Mouse (Mus musculus) C2C12 (cell line): ENCODE data around the gene Agr2.

Experiments
- CEBPB ChIP-seq: IDR thresholded peaks from one replicate; pipeline ENCODE4 v1.6.1; 2011; ENCODE audit warnings: low read depth, mild to moderate bottlenecking, control low read depth, moderate library complexity
- CTCF ChIP-seq: IDR thresholded peaks from one replicate; pipeline ENCODE4 v1.5.1; 2011; ENCODE audit not compliant: control insufficient read depth, insufficient read depth, insufficient read length
- MAX ChIP-seq: IDR thresholded peaks from one replicate; pipeline ENCODE4 v1.6.1; 2011; ENCODE audit warnings: mild to moderate bottlenecking, control low read depth
- MYOD1 ChIP-seq: IDR thresholded peaks from one replicate; pipeline ENCODE4 v1.6.1; 2011; ENCODE audit warnings: low read depth; ENCODE audit not compliant: control insufficient read depth, insufficient read length
- MYOG ChIP-seq: IDR thresholded peaks from one replicate; pipeline ENCODE4 v1.6.1; 2011; ENCODE audit not compliant: control insufficient read depth, insufficient read length; ENCODE audit errors: extremely low read depth
- USF1 ChIP-seq: IDR thresholded peaks from one replicate; pipeline ENCODE4 v1.6.1; 2011; ENCODE audit warnings: low read depth, mild to moderate bottlenecking, control low read depth, moderate library complexity

GRCm38 (mm10) chr12:36026126-36026525, 33.4 kb downstream of the Agr2 start:
- TF ChIP-seq CTCF (no peak), MYOG (no peak), USF1 (no peak), MAX (no peak), MYOD1 (no peak), CEBPB (no peak)
